Mouse (Mus musculus): ENCODE results near the gene Dnajc11. TPM values are rescaled to one million over a fixed set of nuclear protein-coding genes. Genes with fewer than 3 reads are reported as not detected.

Gene Dnajc11
- polyA plus RNA-seq, 1 experiment from 2014 or later: 81.6 TPM

- WGBS: 92% methylated on average over 14 of the region's 14 CpGs
- Histone ChIP-seq H3K9ac (ENCODE audit: low read depth, low read length) (no peak overlapping the region), H3K27ac (ENCODE audit: low read length) (no peak overlapping the region), H3K36me3 (ENCODE audit: control insufficient read depth, insufficient read depth, low read length) (peaks cover 3% of the 10 kb centered on the region), H3K27me3 (ENCODE audit: control insufficient read depth, insufficient read depth, low read depth, low read length) (no peaks in the 10 kb centered on the region), H3K4me3 (ENCODE audit: low read depth, low read length) (no peak overlapping the region), H3K4me1 (ENCODE audit: control insufficient read depth, insufficient read depth, low read length) (no peaks in the 10 kb centered on the region), H3K4me2 (ENCODE audit: low read length) (no peak overlapping the region), H3K9me3 (replicated peaks; ENCODE audit: control insufficient read depth, low read length, poor library complexity, severe bottlenecking) (no peaks in the 10 kb centered on the region)
- ATAC-seq: no peak
These were observed 15.3 kb downstream of the Dnajc11 start for GRCm38 (mm10) chr4:151948497-151949471.

- ATAC-seq: no peak
- H3K4me1 ChIP-seq (ENCODE audit: control insufficient read depth, insufficient read depth, low read length): no peaks in the 10 kb centered on the region
- H3K36me3 ChIP-seq (ENCODE audit: control insufficient read depth, insufficient read depth, low read length): peaks cover 20% of the 10 kb centered on the region
- H3K27me3 ChIP-seq (ENCODE audit: control insufficient read depth, insufficient read depth, low read depth, low read length): no peaks in the 10 kb centered on the region
- WGBS: 91% methylated on average over 6 of the region's 6 CpGs
- H3K9ac ChIP-seq (ENCODE audit: low read depth, low read length): no peak overlapping the region
- no peak overlapping the region for H3K4me3 ChIP-seq (ENCODE audit: low read depth, low read length)
- H3K4me2 ChIP-seq (ENCODE audit: low read length): no peak overlapping the region
- H3K9me3 ChIP-seq (replicated peaks; ENCODE audit: control insufficient read depth, low read length, poor library complexity, severe bottlenecking): no peaks in the 10 kb centered on the region
- H3K27ac ChIP-seq (ENCODE audit: low read length): no peak overlapping the region
These were observed 19.7 kb downstream of the Dnajc11 start for GRCm38 (mm10) chr4:151953209-151953608.

DNA sequence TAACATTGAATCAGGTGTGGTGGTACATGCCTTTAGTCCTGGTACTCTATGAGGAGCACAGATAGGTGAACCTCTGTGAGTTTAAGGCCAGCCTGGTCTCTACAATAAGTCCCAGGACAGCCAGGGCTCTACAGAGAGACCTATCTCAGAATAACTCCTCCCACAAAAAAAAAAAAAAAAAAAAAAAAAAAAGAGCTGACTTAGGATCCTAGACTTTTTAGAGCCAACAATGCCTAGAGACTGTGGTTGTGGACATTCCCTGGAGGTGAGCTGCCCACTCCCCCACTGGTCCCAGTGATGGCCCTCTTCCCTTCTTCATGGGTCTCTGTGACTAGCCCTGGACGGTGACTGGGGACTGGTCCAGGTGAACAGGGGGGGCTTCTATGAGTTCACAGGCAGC lies 22.3 kb downstream of the Dnajc11 start:
- Histone ChIP-seq H3K4me1 (ENCODE audit: control insufficient read depth, insufficient read depth, low read length) (no peaks in the 10 kb centered on the region), H3K27me3 (ENCODE audit: control insufficient read depth, insufficient read depth, low read depth, low read length) (no peaks in the 10 kb centered on the region), H3K27ac (ENCODE audit: low read length) (no peak overlapping the region), H3K9ac (ENCODE audit: low read depth, low read length) (no peak overlapping the region), H3K4me2 (ENCODE audit: low read length) (no peak overlapping the region), H3K4me3 (ENCODE audit: low read depth, low read length) (no peak overlapping the region), H3K36me3 (ENCODE audit: control insufficient read depth, insufficient read depth, low read length) (peaks cover 24% of the 10 kb centered on the region), H3K9me3 (replicated peaks; ENCODE audit: control insufficient read depth, low read length, poor library complexity, severe bottlenecking) (no peaks in the 10 kb centered on the region)
- ATAC-seq: no peak
- 100% methylated on average over 1 of the region's 1 CpGs for WGBS

- 93% methylated on average over 9 of the region's 9 CpGs for WGBS
- H3K4me3 ChIP-seq (ENCODE audit: low read depth, low read length): no peak overlapping the region
- H3K27me3 ChIP-seq (ENCODE audit: control insufficient read depth, insufficient read depth, low read depth, low read length): no peaks in the 10 kb centered on the region
- H3K4me2 ChIP-seq (ENCODE audit: low read length): no peak overlapping the region
- H3K27ac ChIP-seq (ENCODE audit: low read length): no peak overlapping the region
- no peak overlapping the region for H3K9ac ChIP-seq (ENCODE audit: low read depth, low read length)
- ATAC-seq: no peak
- H3K4me1 ChIP-seq (ENCODE audit: control insufficient read depth, insufficient read depth, low read length): no peaks in the 10 kb centered on the region
- peaks cover 24% of the 10 kb centered on the region for H3K36me3 ChIP-seq (ENCODE audit: control insufficient read depth, insufficient read depth, low read length)
- H3K9me3 ChIP-seq (replicated peaks; ENCODE audit: control insufficient read depth, low read length, poor library complexity, severe bottlenecking): no peaks in the 10 kb centered on the region
These were observed 24.3 kb downstream of the Dnajc11 start for GRCm38 (mm10) chr4:151957584-151958315.

- Histone ChIP-seq H3K27ac (ENCODE audit: low read length) (no peak overlapping the region), H3K36me3 (ENCODE audit: control insufficient read depth, insufficient read depth, low read length) (peaks cover 28% of the 10 kb centered on the region), H3K4me2 (ENCODE audit: low read length) (no peak overlapping the region), H3K9ac (ENCODE audit: low read depth, low read length) (no peak overlapping the region), H3K4me3 (ENCODE audit: low read depth, low read length) (no peak overlapping the region), H3K4me1 (ENCODE audit: control insufficient read depth, insufficient read depth, low read length) (no peaks in the 10 kb centered on the region), H3K27me3 (ENCODE audit: control insufficient read depth, insufficient read depth, low read depth, low read length) (no peaks in the 10 kb centered on the region), H3K9me3 (replicated peaks; ENCODE audit: control insufficient read depth, low read length, poor library complexity, severe bottlenecking) (no peaks in the 10 kb centered on the region)
- 96% methylated on average over 11 of the region's 11 CpGs for WGBS
- no peak for ATAC-seq
These were observed 26.5 kb downstream of the Dnajc11 start for GRCm38 (mm10) chr4:151959849-151960512.

- H3K27ac ChIP-seq (ENCODE audit: low read length): no peak overlapping the region
These were observed 27.0 kb downstream of the Dnajc11 start for GRCm38 (mm10) chr4:151960513-151960854.

DNA sequence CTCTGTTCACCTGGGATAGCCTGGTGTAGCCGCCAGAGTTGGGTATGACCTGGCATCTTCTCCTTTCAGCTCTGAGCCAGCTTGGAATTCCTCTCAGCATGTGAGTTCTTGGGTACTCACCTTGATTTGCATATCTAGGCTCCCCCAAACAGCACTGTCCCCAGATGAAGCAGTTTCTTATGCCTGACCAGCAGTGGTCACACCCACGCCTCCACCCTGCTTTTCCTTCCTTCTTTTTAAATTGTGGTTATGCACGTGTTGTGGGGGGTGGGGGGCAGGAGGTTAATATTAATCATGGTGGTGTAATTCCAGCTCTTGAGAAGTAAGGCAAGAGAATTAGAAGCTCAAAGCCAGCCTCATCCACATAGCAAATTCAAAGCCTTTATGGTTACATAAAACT lies 29.3 kb downstream of the Dnajc11 start:
- Histone ChIP-seq H3K4me1 (ENCODE audit: control insufficient read depth, insufficient read depth, low read length) (no peaks in the 10 kb centered on the region), H3K27ac (ENCODE audit: low read length) (no peak overlapping the region), H3K9ac (ENCODE audit: low read depth, low read length) (no peak overlapping the region), H3K36me3 (ENCODE audit: control insufficient read depth, insufficient read depth, low read length) (peaks cover 17% of the 10 kb centered on the region), H3K27me3 (ENCODE audit: control insufficient read depth, insufficient read depth, low read depth, low read length) (no peaks in the 10 kb centered on the region), H3K9me3 (replicated peaks; ENCODE audit: control insufficient read depth, low read length, poor library complexity, severe bottlenecking) (no peaks in the 10 kb centered on the region), H3K4me3 (ENCODE audit: low read depth, low read length) (no peak overlapping the region), H3K4me2 (ENCODE audit: low read length) (no peak overlapping the region)
- WGBS: 99% methylated on average over 3 of the region's 3 CpGs
- ATAC-seq: no peak

More at GRCm38 (mm10) chr4:151960513-151960854, 27.0 kb downstream of the Dnajc11 start:
- no peak for ATAC-seq
- no peaks in the 10 kb centered on the region for H3K9me3 ChIP-seq (replicated peaks; ENCODE audit: control insufficient read depth, low read length, poor library complexity, severe bottlenecking)
- H3K4me1 ChIP-seq (ENCODE audit: control insufficient read depth, insufficient read depth, low read length): no peaks in the 10 kb centered on the region
- no peaks in the 10 kb centered on the region for H3K27me3 ChIP-seq (ENCODE audit: control insufficient read depth, insufficient read depth, low read depth, low read length)
- H3K4me3 ChIP-seq (ENCODE audit: low read depth, low read length): no peak overlapping the region
- H3K9ac ChIP-seq (ENCODE audit: low read depth, low read length): no peak overlapping the region
- peaks cover 30% of the 10 kb centered on the region for H3K36me3 ChIP-seq (ENCODE audit: control insufficient read depth, insufficient read depth, low read length)
- no peak overlapping the region for H3K4me2 ChIP-seq (ENCODE audit: low read length)
- 86% methylated on average over 3 of the region's 3 CpGs for WGBS

DNA sequence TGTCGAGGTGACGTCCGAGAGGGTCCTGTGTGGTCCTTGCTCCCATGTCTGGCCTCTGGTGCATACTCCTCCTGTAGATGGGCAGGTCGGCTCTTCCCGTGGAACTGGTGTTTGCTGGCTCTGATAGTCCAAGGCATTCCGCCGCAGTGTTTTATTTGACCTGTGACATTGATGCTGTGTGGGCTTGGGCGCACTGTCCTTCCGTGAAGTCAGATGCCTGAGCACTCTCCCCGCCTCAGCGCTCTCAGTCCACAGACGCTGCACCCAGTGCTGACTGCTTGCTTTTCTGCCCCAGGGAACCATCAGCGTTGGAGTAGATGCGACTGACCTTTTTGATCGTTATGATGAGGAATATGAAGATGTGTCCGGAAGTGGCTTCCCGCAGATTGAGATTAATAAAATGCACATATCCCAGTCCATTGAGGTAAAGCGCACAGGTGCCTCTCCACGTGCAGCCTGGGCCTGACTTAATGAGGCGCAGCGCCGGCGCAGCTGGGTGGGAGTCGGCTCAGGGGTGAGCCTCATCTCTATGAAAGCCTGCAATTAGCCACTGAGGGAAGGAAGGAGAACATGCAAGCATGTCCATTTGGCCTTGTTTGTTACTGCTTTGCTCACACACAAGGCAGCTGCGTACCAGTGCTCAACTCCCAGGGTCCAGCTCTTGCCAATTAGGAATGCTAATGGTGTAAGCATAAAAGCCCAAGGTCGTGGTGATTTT lies 34.9 kb downstream of the Dnajc11 start:
- no peak for ATAC-seq
- Histone ChIP-seq H3K27ac (ENCODE audit: low read length) (no peak overlapping the region; the same call in 1 of the 2 replicates), H3K27me3 (ENCODE audit: control insufficient read depth, insufficient read depth, low read depth, low read length) (no peaks in the 10 kb centered on the region), H3K4me3 (ENCODE audit: low read depth, low read length) (no peak overlapping the region), H3K9ac (ENCODE audit: low read depth, low read length) (no peak overlapping the region), H3K4me2 (ENCODE audit: low read length) (no peak overlapping the region), H3K9me3 (replicated peaks; ENCODE audit: control insufficient read depth, low read length, poor library complexity, severe bottlenecking) (no peaks in the 10 kb centered on the region), H3K36me3 (ENCODE audit: control insufficient read depth, insufficient read depth, low read length) (peaks cover 17% of the 10 kb centered on the region), H3K4me1 (ENCODE audit: control insufficient read depth, insufficient read depth, low read length) (no peaks in the 10 kb centered on the region)
- WGBS: 79% methylated on average over 26 of the region's 26 CpGs
